Mouse (Mus musculus) liver, adult 2 months (tissue): ENCODE measurements at regions not wholly inside any gene's neighbourhood (a gene's known extent, or its start where the extent isn't known, plus 50 kb on each side); places are given as distances from the start of the nearest gene placed in this dataset.

ENCODE experiments used
- DNase-seq: peaks from one replicate; pipeline ENCODE4 v3.0.0-alpha.2; 2011; ENCODE audit warnings: low read depth, low spot score; ENCODE audit errors: extremely low read depth
- H3K27ac ChIP-seq: fragments of 200-500 bp; replicated peaks from 2 replicates; pipeline ENCODE4 v1.5.1; 2012; ENCODE audit warnings: low read depth, mild to moderate bottlenecking, control low read depth, inconsistent platforms, low read length; ENCODE audit not compliant: insufficient read depth
- H3K27me3 ChIP-seq: fragments of 200-500 bp; 2 replicates; pipeline ENCODE4 v1.6.1; 2012; ENCODE audit warnings: mild to moderate bottlenecking, moderate library complexity, low read length, inconsistent platforms; ENCODE audit not compliant: control insufficient read depth, insufficient read depth
- H3K36me3 ChIP-seq: fragments of 200-500 bp; 2 replicates; pipeline ENCODE4 v1.6.1; 2012; ENCODE audit warnings: low read length, inconsistent platforms; ENCODE audit not compliant: control insufficient read depth, insufficient read depth
- H3K4me1 ChIP-seq: fragments of 200-500 bp; 2 replicates; pipeline ENCODE4 v1.6.1; 2011; ENCODE audit warnings: low read length; ENCODE audit not compliant: control insufficient read depth, insufficient read depth
- H3K4me3 ChIP-seq: fragments of 200-500 bp; 2 replicates; pipeline ENCODE4 v1.5.1; 2011; ENCODE audit warnings: low read depth, mild to moderate bottlenecking, control low read depth, low read length, moderate library complexity; ENCODE audit not compliant: insufficient read depth
- H3K79me2 ChIP-seq: fragments of 200-500 bp; 2 replicates; pipeline ENCODE4 v1.6.1; 2012; ENCODE audit warnings: inconsistent platforms, mild to moderate bottlenecking, low read length, moderate library complexity; ENCODE audit not compliant: control insufficient read depth, insufficient read depth
- H3K9ac ChIP-seq: fragments of 200-500 bp; 2 replicates; pipeline ENCODE4 v1.6.1; 2012; ENCODE audit warnings: low read depth, mild to moderate bottlenecking, control low read depth, inconsistent platforms, low read length
- CTCF ChIP-seq: fragments of 200-500 bp; IDR thresholded peaks from 2 replicates; pipeline ENCODE4 v1.5.1; 2011; ENCODE audit warnings: low read depth, low read length, control low read depth
- POLR2A ChIP-seq: fragments of 200-500 bp; IDR thresholded peaks from 2 replicates; pipeline ENCODE4 v1.6.1; 2011; ENCODE audit warnings: low read length, control low read depth; ENCODE audit not compliant: insufficient read depth; ENCODE audit errors: extremely low read depth
- WGBS: fragments of 180-500 bp; shearing (Covaris S2); methylation state at CpG from one replicate; pipeline ENCODE4 v1.1.7; 2018; 5-methylcytosine and 5-hydroxymethylcytosine counted together

GRCm38 (mm10) chr8:86124655-86125054, 283.9 kb downstream of the Phkb start:
- Histone ChIP-seq H3K4me1 (no peaks in the 10 kb centered on the region), H3K27ac (no peak overlapping the region)
- WGBS = 76% methylated on average over 1 of the region's 1 CpGs

More at GRCm38 (mm10) chr8:86124655-86125054, 283.9 kb downstream of the Phkb start:
- Histone ChIP-seq H3K36me3 (no peaks in the 10 kb centered on the region), H3K4me3 (no peak overlapping the region), H3K27me3 (no peaks in the 10 kb centered on the region), H3K9ac (no peak overlapping the region), H3K79me2 (no peaks in the 10 kb centered on the region)
- no peak for TF ChIP-seq POLR2A
- no peak for TF ChIP-seq CTCF
- DNase-seq = no peak
